Mouse (Mus musculus) brain, embryonic 14.5 days (tissue): ENCODE data around the gene Ubr7.

Experiments used
- CTCF ChIP-seq: fragments of 200-500 bp; IDR thresholded peaks from 2 replicates; pipeline ENCODE4 v1.5.1; 2012; ENCODE audit warnings: inconsistent platforms, mild to moderate bottlenecking, moderate library complexity, borderline replicate concordance; ENCODE audit not compliant: insufficient read depth, insufficient read length; ENCODE audit errors: extremely low read depth
- POLR2A ChIP-seq: fragments of 200-500 bp; IDR thresholded peaks from 2 replicates; pipeline ENCODE4 v1.6.1; 2012; ENCODE audit warnings: mild to moderate bottlenecking, inconsistent platforms, borderline replicate concordance; ENCODE audit not compliant: poor library complexity, insufficient read depth, insufficient read length, severe bottlenecking; ENCODE audit errors: extremely low read depth

DNA sequence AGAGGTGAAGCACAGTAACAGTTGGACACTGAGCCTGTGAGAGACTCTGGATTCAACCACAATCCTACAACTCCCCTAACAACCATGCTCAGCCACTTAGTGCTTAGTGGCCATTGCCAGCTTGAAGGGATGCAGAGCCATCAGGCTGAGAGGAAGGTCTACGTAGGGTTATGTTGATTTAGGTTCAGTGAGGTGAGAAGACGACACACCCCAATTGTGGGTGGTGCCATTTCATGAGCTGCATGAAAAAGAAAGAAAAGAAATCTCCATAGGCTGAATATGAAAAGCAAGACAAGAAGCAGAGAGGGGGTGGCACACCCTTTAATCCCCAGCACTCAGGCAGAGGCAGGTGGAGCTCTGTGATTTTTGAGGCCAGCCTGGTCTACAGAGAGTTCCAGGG, 43.7 kb upstream of the Ubr7 start:
- TF ChIP-seq POLR2A (no peak), CTCF (no peak)
